Mouse (Mus musculus): Measurements from ENCODE around the gene Hbq1b.

Gene Hbq1b

DNA sequence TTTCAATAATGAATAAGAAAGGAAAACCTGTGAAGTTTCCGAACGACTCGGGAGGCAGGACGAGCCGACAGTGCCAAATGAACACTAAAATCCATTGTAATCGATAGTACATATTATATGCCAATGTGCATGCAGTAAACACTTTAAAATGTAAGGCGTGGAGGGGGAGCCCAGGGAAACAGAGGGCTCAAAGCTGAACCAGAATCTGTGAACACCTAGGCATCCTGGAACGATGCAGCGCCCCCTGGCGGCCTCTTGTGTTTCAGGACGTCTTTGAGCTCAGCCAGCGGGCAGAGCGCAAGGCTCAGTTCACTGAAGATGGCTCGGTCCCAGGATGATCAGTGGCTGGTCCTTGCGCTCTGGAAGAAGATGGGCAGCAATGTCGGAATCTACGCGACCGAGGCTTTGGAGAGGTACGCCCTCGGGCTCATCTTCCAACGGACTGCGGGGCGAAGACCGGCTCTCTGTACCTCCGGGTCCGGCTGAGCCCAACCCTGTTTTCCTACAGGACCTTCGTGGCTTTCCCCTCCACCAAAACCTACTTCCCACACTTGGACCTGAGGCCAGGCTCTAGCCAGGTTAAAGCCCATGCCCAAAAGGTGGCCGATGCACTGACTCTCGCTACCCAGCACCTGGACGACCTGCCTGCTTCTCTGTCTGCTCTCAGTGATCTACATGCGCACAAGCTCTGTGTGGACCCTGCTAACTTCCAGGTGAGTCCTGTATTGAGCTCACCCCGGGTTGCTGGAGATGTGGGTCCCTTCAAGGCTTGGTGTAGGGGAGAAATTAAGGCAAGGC, at the start of gene Hbq1b:
Gene Hbq1b, plus strand, starts transcription at position 271 of the 798 bp plus-strand sequence.
- DNase-seq (ENCODE audit: low read depth), result peak; percentile 59

DNA sequence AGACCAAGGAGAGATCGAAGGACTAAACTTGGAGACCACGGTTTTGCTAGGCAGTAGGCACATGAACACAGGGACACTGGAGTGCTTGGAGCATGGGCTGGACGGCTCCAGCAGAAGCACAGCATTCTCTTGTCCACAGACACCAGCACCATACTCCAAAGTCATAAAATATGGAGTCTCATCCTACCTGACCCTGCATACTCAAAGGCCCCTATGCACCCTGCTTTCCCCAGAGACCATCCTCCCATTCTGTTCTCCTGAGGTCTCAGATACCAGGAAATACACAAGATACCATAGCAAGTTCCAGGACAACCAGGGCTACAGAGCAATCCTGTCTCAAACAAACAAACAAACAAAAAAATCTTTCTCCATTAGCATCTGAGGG, 49.4 kb upstream of the Hbq1b start:
- DNase-seq (ENCODE audit: low read depth), result no peak

DNA sequence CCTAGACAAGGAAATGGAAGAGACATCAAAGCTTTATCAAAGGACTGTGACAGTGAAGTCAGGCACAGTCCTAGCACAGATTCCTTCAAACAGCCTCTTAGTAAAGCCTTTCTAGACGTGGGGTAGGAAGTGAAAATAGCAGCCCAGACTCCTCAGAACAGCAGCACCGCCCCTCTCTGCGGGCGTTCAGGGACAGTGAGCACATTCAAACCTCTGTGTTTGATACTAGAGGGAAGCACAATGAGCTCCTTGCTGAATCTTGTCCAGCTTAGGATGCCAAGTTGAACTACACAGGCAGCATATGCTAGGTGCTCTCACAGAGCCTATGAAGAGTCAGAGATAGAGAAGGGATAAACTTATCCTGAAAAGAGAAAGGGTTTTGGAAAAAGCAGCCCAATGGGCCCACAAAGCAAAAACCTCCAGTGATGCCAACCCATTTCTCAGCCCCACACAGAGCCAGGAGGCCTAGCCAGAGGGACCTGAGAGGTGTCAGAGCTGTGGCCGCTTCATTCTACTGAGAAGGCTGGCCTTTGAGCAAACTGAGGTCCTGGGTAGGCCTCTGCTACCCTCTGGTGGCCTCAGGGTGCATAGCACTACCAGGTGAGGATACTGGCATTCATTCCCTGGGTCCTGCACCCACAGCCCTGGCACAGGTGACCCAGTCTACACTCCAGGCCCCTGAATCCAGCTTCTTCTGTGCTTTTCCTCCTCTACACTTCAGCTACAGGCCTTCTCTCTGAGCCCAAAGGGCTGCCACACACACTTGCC, 48.5 kb upstream of the Hbq1b start:
- DNase-seq (ENCODE audit: low read depth), result peak; percentile 85

DNA sequence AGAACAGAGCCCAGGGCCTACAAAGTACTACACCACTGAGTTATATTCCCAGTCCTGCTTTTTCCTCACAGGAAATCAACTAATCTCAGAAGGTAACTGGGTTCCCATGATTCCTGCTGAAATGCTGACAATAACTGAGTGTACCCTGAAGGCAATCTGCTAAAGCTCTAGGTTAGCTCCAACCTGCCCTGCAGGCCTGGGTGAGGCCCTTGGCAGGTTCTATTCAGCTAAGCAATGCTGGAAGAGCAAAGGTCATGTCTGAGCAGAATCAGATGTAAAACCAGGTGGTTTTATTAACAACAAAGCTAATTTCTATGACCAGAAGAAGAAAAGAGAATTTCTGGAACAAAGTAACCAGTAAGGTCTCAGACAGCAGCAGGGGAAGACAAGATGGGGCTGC, 45.4 kb upstream of the Hbq1b start:
- no peak for DNase-seq (ENCODE audit: low read depth)

DNA sequence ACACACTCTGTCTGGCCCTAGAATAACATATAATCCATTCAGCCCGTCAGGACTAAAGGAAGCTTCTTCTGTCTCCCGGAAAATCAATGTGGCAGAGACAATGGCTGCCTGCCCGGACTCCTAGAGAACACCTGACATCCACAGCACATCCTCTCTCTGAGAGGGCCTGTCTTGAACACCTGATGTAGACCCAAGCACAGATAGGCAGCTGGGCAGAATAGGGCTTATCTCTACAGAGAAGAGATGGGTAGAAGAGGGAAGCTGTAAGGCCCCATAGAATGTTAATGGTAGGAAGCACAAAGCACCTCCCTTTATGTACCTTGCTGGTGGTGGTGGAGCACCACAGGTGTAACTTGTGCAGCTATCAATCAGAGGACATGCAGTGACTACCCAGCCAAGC, 44.6 kb upstream of the Hbq1b start:
- DNase-seq (ENCODE audit: low read depth), result no peak

DNA sequence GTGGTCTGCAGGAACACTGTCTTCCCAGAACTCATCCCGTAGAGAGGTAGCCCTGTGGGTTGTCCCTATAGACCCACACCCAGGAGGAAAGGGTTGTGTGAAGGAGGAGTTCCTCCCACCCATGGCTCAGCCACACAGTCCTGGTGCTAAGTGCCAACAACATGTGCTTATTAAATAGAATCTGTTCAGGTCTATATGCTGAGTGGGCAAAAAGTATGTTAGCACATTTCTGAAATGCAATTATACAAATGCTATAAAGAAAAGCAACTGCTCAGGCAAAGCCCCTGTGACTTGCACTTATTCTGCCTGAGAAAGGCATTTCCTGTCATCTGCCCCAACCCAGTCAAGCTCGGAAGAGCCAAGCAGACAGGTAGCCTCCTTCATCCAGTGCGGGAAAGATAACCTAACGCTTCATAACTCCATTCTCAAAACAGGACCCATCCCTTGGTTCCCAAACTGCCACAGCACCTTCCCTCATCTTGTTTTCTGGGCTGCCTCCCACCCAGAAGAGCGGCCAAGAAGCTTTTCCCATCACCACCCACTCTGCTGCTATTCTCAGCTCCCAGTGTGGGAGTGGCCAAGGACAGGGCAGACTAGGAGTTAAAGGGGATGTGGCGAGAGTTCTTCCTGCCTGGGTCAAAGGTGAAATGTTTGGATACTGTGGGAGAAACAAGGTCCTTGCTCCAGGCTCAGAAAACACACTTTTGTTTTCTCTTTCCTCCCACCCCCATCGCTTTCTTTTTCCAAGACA, 43.4 kb upstream of the Hbq1b start:
- DNase-seq (ENCODE audit: low read depth), result no peak

DNA sequence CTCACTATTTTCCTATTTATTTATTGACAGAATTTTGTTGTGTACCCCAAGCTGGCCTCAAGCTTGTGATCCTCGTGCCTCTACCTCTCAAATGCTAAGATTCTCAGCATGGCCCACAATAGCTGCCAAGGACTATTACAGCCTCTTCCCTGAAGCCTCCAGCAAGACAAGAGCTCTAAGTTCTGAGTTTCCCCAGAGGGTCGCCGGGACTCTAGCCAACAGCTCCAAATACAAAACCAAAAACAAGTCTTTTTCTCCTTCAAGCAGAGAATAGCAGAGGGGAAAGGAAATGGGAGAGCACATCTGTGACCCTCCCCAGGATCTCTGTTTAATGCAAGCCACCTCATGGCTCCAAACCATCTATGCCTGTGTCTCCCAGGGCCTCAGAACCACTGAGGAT, 42.7 kb upstream of the Hbq1b start:
- DNase-seq (ENCODE audit: low read depth), result no peak

DNA sequence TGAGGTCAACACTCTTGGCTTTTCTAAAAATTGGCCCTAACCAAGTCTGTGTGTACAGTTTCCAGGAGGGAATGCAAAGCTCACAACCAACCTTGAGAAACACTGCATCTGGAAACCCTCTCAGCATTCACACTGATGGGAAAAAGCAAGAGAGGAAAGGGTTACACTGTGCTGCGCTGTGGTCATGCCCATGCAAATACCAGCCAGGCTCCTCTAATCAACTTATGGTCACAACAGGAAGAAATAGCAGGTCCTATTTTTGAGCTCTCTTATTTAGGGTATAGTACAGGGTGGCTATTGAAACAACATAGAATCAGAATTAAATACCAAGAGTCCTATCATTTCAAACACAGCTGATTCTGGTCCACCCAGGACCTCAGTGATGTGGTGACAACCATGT, 42.1 kb upstream of the Hbq1b start:
- DNase-seq (ENCODE audit: low read depth), result no peak

DNA sequence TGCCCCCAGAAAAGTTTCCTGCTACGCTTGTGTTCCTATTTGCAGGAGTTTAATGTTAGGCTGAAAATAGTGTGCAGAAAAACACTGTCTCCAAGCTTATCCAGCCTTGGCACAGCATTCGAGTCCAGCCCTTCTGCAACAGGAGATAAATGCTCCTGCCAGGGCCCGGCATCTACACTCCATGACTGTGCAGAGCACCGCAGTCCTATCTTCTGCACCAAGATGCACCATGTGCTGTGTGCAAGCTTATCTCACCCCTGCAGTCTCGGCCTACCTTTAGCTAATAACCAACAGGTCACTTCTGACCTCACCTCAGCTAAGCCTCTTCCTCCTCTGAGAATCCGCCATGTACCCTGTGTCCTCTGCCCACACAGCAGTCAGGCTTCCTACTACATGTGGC, 41.2 kb upstream of the Hbq1b start:
- DNase-seq (ENCODE audit: low read depth), result no peak

DNA sequence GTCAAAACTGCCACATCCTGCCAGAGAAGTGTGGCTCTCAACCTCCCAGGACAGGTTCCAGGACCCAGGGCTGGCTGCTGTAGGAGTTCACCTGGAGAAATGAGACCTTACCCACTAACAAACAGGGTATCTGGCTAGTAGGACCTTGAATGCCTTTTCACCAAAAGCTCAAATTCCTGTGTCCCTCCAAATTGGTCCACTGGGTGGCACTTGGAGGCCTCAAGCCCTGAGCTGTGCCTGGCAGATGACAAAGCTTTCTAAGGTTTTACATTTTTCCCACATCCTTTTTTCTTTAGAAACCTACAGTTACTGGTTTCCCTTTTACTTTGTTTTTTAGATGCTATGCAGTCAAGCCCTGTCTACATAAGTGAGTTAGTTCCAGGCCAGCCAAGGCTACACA, 39.7 kb upstream of the Hbq1b start:
- no peak for DNase-seq (ENCODE audit: low read depth)

DNA sequence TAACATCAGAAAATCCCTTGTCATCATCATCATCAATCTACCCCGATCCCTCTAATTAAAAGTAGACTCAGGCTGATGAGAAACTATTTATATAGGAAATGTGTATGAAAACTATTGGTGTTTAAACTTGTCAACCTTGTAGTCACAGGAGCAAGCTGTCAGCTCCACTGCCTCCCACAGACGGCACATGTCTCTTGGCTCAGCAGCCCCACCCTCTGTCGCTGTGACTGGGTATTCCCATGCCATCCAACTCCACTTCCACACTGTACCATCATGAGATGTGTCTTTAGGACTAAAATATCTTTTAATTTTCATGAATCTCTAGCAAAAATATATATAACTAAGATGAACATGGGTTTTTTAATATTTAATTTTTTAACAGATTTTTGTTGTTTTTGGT, 38.4 kb upstream of the Hbq1b start:
- DNase-seq (ENCODE audit: low read depth), result no peak

DNA sequence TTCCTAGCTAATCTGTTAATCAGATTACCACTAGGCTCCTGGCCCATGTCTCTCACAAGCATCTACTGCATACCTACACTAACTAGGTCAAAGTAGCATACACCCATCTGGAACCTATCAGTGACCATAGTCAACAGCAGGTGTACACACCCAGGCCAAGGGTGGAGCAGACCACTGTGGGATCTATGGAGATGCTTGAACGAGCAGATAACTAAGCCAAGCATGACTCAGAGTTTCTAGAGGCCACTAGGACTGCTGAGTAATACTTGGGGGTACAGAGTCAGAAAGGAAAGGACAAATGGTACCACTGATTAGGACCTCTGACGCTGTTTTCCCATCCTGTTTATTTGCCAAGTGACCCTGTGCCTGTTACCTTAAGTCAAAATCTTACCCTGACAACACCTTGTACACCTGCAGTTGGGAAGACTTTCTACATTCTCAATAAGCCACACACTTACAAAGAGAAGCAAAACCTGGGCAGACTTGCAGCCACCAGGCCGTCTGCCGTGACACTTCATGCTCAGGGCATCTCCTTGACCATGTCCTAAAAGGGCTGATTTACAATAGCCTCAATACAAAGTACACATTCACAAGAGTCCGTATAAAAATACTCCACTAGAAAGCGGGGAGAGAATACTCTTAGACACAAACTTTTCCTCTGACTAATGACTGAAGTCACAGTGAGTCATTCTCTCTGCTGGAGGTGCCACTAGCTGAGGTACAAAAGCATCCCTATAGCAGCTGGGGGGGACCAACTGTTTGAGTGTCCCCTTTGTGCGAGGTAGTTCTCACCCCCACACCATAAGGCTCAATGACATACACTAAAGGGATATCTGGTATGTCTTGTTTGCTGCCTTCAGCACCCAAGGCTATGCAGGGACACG, 35.6 kb upstream of the Hbq1b start:
- no peak for DNase-seq (ENCODE audit: low read depth)

DNA sequence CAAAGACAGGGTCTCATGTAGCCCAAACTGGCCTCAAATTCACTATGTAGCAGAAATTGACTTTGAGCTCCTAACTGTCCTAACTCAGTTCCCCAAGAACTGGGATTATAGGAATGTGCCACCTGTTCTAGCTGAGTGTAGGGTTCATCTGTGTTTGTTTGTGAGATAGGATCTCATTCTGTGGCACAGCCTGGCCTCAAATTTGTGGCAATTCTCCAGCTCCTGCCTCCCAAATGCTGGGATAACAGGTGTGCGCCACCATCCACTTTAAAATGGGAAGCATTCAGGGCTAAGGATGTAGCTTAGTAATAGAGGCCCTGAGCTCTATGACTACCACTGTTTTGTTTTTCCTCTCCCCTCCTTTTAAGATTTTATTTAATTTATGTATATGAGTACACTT, 33.6 kb upstream of the Hbq1b start:
- no peak for DNase-seq (ENCODE audit: low read depth)

DNA sequence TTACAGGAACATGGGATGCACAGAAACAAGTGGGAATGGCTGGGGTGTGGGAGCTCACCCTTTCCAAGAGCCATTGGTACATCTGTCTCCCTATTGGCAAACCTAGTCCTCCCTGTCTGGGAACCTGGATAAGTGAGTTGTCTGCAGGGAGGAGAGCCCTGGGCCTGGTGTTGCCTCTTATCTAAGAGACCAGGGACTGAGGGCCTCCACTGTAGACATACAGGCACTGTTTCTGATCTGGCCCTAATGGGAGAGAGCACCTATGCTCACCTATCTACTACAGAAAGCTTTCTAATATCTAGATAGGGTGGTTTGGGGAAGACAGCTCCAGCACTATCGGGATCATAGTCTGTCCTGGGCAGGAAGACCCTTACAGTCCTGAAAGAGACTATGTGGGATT, 30.6 kb upstream of the Hbq1b start:
- DNase-seq (ENCODE audit: low read depth), result no peak

DNA sequence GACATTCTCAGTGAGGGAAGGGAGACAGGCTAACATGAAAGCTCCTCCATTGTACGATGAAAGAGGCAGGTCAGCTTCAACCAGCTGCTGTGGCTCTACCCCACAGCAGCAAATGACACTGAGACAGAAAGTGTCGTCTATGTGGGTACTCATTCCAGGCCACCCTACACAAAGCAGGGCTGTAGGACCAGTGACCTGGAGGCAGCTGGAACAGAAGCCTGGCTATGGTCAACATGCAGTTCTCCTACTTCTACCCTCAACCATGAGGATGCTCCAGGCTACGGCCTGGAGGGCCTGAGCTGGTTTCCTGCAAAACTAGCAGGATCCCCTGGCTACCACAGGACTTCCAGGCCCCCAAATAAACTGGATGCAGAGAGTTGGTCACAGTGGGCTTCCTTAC, 30.2 kb upstream of the Hbq1b start:
- no peak for DNase-seq (ENCODE audit: low read depth)

DNA sequence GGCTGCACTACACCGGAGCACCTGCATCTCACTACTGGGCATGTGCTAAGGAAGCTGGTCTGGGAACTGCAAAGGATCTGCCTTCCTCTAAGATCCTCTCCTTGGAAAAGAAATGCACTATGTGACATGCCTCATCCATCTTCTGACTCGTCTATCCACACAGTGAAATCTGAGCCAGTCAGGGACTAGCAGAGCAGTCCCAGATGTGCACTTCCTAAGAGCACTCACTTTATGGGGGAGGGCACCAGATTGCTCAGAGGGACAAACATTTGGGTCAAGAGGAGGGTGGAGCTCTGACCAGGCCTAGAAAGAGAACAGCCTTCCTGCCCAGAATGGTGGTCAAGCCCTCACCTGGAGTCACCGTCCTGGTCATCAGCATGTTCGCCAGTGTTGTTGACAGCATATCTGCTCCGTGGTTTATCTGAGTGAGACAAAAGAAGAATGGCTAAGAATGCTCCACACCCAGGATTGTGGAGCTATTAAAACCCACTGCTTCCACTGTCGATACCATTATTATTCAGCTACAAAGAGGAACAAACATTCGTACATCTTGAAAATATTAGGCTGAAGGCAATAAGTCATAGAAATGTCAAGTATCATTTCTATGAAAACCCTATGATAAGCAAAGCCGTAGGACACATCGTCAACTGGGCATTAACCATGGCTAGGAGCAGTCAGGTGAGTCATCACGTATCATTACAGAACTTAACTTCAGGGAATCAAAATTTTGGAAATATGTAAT, 23.9 kb upstream of the Hbq1b start:
- DNase-seq (ENCODE audit: low read depth), result no peak

DNA sequence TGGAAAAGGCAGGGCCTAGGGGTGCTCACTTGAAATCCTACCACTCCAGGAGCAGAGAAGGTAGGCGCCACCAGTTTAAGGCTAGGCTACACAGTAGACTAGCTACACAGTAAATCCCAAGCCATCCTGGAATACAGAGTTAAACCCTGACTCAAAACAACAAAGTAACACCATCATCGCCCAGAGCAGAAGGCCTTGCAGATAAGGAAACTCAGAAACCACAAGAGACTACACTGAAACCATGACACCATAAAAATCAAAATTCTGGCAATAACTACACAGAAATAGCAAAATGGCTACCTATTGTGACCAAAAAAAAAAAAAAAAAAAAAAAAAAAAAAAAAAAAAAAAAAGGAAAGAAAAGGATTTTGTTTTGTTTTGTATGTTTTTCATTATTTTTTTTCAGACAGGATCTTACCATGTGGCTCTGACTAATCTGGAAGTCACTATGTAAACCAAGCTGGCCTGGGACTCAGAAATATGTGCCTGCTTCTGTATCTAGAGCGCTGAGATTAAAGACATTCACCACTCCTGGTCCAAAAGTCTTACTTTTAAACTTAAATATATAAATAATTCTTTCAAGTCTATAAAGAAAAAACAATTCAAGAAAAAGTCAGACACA, 21.5 kb upstream of the Hbq1b start:
- peak; percentile 21 for DNase-seq (ENCODE audit: low read depth)

DNA sequence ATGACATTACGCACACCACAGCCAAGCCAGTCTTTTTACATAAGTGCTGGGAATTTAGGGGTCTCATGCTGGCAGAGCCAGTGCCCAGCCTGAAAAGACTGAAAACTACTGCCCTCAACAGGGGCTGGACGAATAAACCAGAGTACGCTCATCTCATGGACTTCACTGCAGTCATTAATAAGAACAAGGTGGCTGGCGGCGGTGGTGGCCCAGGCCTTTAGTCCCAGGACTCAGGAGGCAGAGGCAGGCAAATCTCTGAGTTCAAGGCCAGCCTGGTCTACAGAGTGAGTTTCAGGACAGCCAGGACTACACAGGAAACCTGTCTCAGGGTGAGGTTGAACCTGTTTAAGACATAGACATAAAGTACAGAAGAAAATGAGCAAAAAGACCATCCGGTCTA, 20.6 kb upstream of the Hbq1b start:
- DNase-seq (ENCODE audit: low read depth), result no peak

DNA sequence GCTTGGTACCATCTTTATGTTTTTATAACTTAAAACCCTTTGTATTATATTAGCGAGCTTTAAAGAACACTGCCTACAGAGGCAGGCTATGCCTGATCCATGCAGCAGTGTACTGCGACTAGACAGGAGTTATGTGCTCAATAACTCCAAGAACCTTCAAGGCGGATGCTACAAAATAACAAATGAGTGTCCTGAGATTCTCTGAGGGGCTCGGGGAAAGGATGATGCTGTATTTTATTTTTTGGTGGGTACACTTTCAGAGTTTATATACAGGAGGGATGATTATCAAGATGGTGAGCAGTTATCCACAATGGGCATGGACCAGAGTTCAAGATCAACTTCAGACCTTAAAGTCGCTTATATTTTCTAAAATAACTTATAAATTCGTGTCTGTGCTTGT, 20.0 kb upstream of the Hbq1b start:
- DNase-seq (ENCODE audit: low read depth), result no peak

DNA sequence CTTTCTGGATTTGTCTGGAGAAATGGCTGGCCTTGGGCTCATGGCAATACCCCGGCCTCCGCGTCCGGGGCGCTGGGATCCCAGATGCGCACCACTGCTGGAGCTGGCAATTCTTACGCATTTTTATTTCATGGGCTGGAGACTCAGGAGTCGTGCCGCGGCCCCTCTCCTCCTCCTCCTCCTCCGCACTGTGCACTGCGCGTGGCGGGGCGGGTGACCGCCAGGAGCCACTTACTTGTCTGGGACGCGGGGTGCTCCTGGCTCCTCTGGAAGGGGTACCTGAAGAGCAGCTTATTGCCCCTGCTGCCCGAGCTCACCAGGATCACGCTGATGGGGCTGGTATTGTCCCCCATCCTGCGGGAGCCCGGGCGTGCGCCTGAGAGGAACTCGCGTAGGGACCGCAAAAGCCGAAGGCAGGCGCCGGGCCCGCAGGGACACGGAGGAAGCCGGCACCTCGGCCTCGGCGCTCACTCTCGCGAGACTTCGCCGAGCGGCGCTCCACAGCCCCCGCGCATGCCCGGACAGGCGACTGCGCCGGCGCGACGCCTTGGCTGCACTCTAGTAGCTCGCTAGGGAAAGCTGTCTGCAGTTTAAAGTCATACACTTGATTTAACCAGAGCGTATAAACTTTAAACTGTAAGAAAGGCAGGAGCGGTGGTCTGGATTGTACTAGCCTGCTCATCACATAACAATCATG, 19.4 kb upstream of the Hbq1b start, which contains the start of gene Nprl3:
Gene Nprl3, minus strand, starts transcription at position 520 of the 697 bp plus-strand sequence.
- peak; percentile 97 for DNase-seq (ENCODE audit: low read depth)

Data from naive thymus-derived CD4-positive, alpha-beta T cell, adult 2 months (primary cell).